Mouse (Mus musculus): Measurements from ENCODE around the gene Cda. TPM values are rescaled to one million over a fixed set of nuclear protein-coding genes. Genes with fewer than 3 reads are reported as not detected.
A peak's percentile ranks its signal among the peaks of the same experiment; 100 is the strongest.

Gene Cda
- polyA plus RNA-seq, 1 experiment from 2014 or later: 1.6 TPM

DNA sequence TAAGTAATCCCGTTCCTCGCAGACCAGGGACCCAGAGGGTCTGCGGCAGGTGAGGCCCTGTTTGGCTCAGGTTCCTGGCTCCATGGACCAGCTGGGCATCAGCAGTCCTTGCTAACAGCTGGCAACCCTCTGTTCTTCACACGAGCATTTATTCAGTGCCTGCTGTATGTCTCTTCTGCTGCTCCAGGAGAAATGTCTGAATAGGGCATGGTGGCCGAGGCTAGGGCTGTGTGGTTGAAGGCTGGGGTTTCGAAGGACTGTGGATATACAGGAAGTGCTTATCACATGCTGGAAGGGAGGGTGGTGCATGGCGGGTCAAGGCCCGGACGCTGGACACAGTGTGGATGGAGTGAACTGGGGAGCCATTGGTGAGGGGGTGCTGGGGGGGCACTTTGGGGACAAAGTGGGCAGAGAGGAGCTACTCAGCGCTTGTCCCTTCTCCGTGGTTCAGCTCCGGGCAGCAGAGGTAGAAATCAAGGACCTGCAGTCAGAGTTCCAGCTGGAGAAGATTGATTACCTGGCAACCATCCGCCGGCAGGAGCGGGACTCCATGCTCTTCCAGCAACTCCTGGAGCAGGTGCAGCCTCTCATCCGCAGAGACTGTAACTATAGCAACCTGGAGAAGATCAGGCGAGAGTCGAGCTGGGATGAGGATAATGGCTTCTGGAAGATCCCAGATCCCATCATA, 74.4 kb downstream of the Cda start:
- Histone ChIP-seq H3K27ac (peak overlapping the region; percentile 71), H3K36me3 (replicated peaks) (no peaks in the 10 kb centered on the region), H3K27me3 (0 out of 2 replicates have a peak, but pooled peaks cover 3% of the 10 kb centered on the region), H3K9ac (no peak overlapping the region), H3K4me2 (no peak overlapping the region), H3K4me3 (replicated peaks) (no peak overlapping the region), H3K4me1 (no peaks in the 10 kb centered on the region; the same call in 1 of the 2 replicates), H3K9me3 (no peaks in the 10 kb centered on the region)
- WGBS: 73% methylated on average over 18 of the region's 18 CpGs
- ATAC-seq (ENCODE audit: low FRiP score): no peak

DNA sequence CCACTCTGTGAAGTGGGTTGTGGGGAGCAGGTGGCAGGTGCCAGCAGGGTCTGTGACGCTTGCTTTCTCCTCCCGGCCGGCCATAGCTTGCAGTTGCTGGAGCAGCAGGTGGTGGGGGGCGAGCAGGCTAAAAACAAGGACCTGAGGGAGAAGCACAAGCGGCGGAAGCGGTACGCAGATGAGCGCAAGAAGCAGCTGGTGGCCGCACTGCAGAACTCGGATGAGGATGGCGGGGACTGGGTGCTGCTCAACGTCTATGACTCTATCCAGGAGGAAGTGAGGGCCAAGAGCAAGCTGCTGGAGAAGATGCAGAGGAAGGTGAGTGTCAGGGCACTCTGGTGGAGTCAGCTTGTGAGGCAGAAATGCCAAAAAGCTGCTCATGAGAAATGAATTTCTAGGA, 75.8 kb downstream of the Cda start:
- Histone ChIP-seq H3K9me3 (no peaks in the 10 kb centered on the region), H3K27me3 (peaks cover 11% of the 10 kb centered on the region; the same call in 1 of the 2 replicates), H3K36me3 (replicated peaks) (no peaks in the 10 kb centered on the region), H3K9ac (no peak overlapping the region), H3K27ac (no peak overlapping the region), H3K4me3 (replicated peaks) (no peak overlapping the region), H3K4me1 (no peaks in the 10 kb centered on the region; the same call in 1 of the 2 replicates), H3K4me2 (no peak overlapping the region)
- 89% methylated on average over 13 of the region's 13 CpGs for WGBS
- no peak for ATAC-seq (ENCODE audit: low FRiP score)

DNA sequence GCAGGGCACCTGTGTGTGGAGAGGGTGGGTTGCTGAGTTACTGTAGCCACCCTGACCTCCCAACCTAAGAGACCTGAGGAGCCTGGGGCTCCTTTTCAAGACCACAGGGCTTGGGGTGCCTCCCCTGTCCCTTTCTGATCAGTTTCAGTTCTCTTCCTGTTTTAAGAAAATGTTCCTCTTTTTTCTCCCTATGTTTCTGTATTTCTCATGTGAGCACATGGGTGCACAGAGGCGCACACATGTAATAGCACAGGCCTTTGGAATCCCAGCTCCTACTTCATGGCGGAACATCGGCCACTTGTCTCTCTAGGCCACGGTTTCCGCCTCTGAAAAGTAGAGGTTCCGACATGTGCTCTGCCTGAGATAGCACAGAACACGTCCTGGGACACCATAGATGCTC, 79.1 kb downstream of the Cda start:
- H3K9me3 ChIP-seq: no peaks in the 10 kb centered on the region
- H3K4me3 ChIP-seq (replicated peaks): no peak overlapping the region
- peaks cover 4% of the 10 kb centered on the region; the same call in 1 of the 2 replicates for H3K4me1 ChIP-seq
- peaks cover 19% of the 10 kb centered on the region; the same call in 1 of the 2 replicates for H3K27me3 ChIP-seq
- WGBS: 82% methylated on average over 7 of the region's 7 CpGs
- ATAC-seq (ENCODE audit: low FRiP score): no peak
- H3K27ac ChIP-seq: no peak overlapping the region
- no peak overlapping the region for H3K9ac ChIP-seq
- H3K36me3 ChIP-seq (replicated peaks): no peaks in the 10 kb centered on the region
- H3K4me2 ChIP-seq: no peak overlapping the region

Small RNAs within 50 kb of the gene (microRNA-seq; reads per million reads assigned to microRNA genes)
- gene Gm27646: not detected
- gene Mir7019: 2.4 reads per million, percentile 3 among the genes with 10 or more reads in this experiment

Other genes with a start within 250 kb of the Cda start
- 214 and 229 TPM in 2 replicates for gene Hp1bp3, start 151.7 kb downstream of the Cda start, polyA plus RNA-seq (2016; fragmentation: Nextera tagmentation; extraction: Ambion mirVana)
- gene Sh2d5, start 117.6 kb downstream of the Cda start, polyA plus RNA-seq (2016; fragmentation: Nextera tagmentation; extraction: Ambion mirVana): 1.3 and 1.6 TPM in 2 replicates
- gene Kif17, start 117.6 kb downstream of the Cda start, polyA plus RNA-seq (2016; fragmentation: Nextera tagmentation; extraction: Ambion mirVana): 0.40 and 0.45 TPM in 2 replicates
- 193 and 209 TPM in 2 replicates for gene Ddost, start 63.3 kb downstream of the Cda start, polyA plus RNA-seq (2016; fragmentation: Nextera tagmentation; extraction: Ambion mirVana)
- 53.9 and 57.0 TPM in 2 replicates for gene Pink1, start 41.7 kb downstream of the Cda start, polyA plus RNA-seq (2016; fragmentation: Nextera tagmentation; extraction: Ambion mirVana)
- 0.21 and 0.24 TPM in 2 replicates for gene Fam43b, start 28.5 kb upstream of the Cda start, polyA plus RNA-seq (2016; fragmentation: Nextera tagmentation; extraction: Ambion mirVana)
- 14.5 and 14.7 TPM in 2 replicates for gene Mul1, start 66.7 kb upstream of the Cda start, polyA plus RNA-seq (2016; fragmentation: Nextera tagmentation; extraction: Ambion mirVana)
- 4.8 and 5.4 TPM in 2 replicates for gene Camk2n1, start 86.3 kb upstream of the Cda start, polyA plus RNA-seq (2016; fragmentation: Nextera tagmentation; extraction: Ambion mirVana)

Measured in forebrain, embryonic 12.5 days (tissue).